Mouse (Mus musculus) CD4-positive naive resting alpha-beta T cell, adult 57 days (primary cell): Measurements from ENCODE around the gene Tex13a. TPM values are rescaled to one million over a fixed set of nuclear protein-coding genes. Genes with fewer than 3 reads are reported as not detected.

Source experiments
- total RNA-seq: library from RNA; stranded (reverse); gene quantifications from one replicate; pipeline ENCODE4 v1.2.4, GENCODE M21; 2023

Tex13a gene
- not detected for total RNA-seq

DNA sequence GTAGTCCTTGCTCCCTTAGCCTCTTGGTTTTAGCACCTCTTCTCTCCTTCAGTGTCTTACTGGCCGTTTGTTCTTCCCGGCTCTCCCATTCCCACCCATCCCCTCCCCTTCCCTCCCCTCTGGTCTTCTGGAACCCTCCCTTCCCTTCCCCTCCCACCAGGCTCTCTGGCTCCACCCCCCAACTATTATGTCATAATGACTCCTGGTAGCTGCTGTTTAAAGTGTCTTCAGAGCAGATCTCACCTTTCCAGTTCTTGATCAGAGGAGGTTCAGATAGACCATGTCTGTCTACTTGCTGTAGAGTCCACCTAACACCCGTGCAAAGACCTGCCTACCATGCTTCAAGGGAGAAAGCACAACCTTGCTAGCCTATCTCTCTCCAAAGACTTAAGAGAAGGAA, at the start of gene Tex13a:
TSS of gene Tex13a (minus strand) at position 101 of the 400 bp plus-strand sequence.

